Mouse (Mus musculus): ENCODE data around the gene Ppt2. TPM values are rescaled to one million over a fixed set of nuclear protein-coding genes. Genes with fewer than 3 reads are reported as not detected.

Gene Ppt2
- polyA plus RNA-seq, 1 experiment from 2014 or later, result 23.9 TPM

DNA sequence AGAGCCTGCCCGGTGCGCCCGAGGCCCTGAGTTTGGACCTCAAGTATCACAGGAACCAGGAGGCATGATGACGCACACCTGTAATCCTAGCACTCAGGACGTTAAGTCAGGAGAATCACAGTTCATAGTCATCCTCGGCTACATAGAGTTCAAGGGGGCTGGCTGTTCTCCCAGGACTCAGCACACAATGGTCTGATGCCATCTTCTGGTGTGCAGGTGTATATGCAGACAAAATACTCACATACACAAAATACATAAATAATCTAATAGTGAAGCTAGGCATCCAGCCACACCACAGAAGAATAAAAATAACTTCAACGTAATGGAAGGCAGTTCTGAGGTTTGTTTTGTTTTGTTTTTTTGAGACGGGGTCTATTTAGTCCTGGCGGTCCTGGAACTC is 5.1 kb downstream of the Ppt2 start:
- H3K4me2 ChIP-seq (ENCODE audit: low read depth, low read length), result no peak overlapping the region
- H3K4me1 ChIP-seq (replicated peaks; ENCODE audit: control insufficient read depth, insufficient read depth, low read length), result peaks cover 12% of the 10 kb centered on the region
- H3K27me3 ChIP-seq (ENCODE audit: control insufficient read depth, insufficient read depth, low read depth, low read length), result peaks cover 3% of the 10 kb centered on the region; the same call in 1 of the 2 replicates
- H3K4me3 ChIP-seq (ENCODE audit: low read length), result no peak overlapping the region
- ATAC-seq (ENCODE audit: low read depth), result no peak
- H3K9me3 ChIP-seq (ENCODE audit: control insufficient read depth, low read length), result no peaks in the 10 kb centered on the region
- no peak overlapping the region for H3K27ac ChIP-seq (ENCODE audit: low read length)
- H3K9ac ChIP-seq (ENCODE audit: low read length), result no peak overlapping the region
- H3K36me3 ChIP-seq (ENCODE audit: control insufficient read depth, insufficient read depth, low read length), result peaks cover 7% of the 10 kb centered on the region; the same call in 1 of the 2 replicates
- 78% methylated on average over 9 of the region's 9 CpGs for WGBS

DNA sequence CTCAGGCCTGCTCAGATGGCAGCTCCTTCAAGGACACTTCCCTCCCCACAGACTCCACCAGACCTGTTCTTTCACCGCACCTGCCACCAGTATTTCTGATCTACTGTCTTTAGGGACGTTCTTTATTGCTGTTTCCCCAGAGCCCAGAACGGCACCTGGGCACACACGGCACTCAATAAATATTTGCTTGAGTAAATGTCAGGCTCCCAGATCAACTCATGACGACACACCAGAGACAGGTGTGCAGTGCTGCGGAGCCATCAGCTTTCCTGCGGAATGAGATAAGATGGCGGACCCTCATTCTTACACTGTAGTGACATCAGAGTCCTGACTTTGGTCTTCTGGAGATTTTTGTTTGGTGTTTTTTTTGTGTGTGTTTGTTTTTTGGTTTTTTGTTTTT is 7.3 kb downstream of the Ppt2 start:
- WGBS, result 57% methylated on average over 8 of the region's 8 CpGs
- peaks cover under 1% of the 10 kb centered on the region; the same call in 1 of the 2 replicates for H3K4me1 ChIP-seq (replicated peaks; ENCODE audit: control insufficient read depth, insufficient read depth, low read length)
- H3K27ac ChIP-seq (ENCODE audit: low read length), result no peak overlapping the region
- no peak overlapping the region for H3K4me2 ChIP-seq (ENCODE audit: low read depth, low read length)
- no peaks in the 10 kb centered on the region for H3K9me3 ChIP-seq (ENCODE audit: control insufficient read depth, low read length)
- H3K27me3 ChIP-seq (ENCODE audit: control insufficient read depth, insufficient read depth, low read depth, low read length), result peaks cover 3% of the 10 kb centered on the region; the same call in 1 of the 2 replicates
- H3K9ac ChIP-seq (ENCODE audit: low read length), result no peak overlapping the region
- peaks cover 9% of the 10 kb centered on the region; the same call in 1 of the 2 replicates for H3K36me3 ChIP-seq (ENCODE audit: control insufficient read depth, insufficient read depth, low read length)
- ATAC-seq (ENCODE audit: low read depth), result no peak
- no peak overlapping the region for H3K4me3 ChIP-seq (ENCODE audit: low read length)

- 20% methylated on average over 6 of the region's 6 CpGs for WGBS
- peaks cover 8% of the 10 kb centered on the region; the same call in 1 of the 2 replicates for H3K36me3 ChIP-seq (ENCODE audit: control insufficient read depth, insufficient read depth, low read length)
- ATAC-seq (ENCODE audit: low read depth), result no peak
- no peak overlapping the region for H3K4me3 ChIP-seq (ENCODE audit: low read length)
- H3K4me1 ChIP-seq (replicated peaks; ENCODE audit: control insufficient read depth, insufficient read depth, low read length), result no peaks in the 10 kb centered on the region
- H3K4me2 ChIP-seq (ENCODE audit: low read depth, low read length), result no peak overlapping the region
- H3K9ac ChIP-seq (ENCODE audit: low read length), result no peak overlapping the region
- H3K27me3 ChIP-seq (ENCODE audit: control insufficient read depth, insufficient read depth, low read depth, low read length), result no peaks in the 10 kb centered on the region
- H3K9me3 ChIP-seq (ENCODE audit: control insufficient read depth, low read length), result no peaks in the 10 kb centered on the region
- H3K27ac ChIP-seq (ENCODE audit: low read length), result no peak overlapping the region
Observed at GRCm38 (mm10) chr17:34618999-34619398, 9.3 kb downstream of the Ppt2 start.

DNA sequence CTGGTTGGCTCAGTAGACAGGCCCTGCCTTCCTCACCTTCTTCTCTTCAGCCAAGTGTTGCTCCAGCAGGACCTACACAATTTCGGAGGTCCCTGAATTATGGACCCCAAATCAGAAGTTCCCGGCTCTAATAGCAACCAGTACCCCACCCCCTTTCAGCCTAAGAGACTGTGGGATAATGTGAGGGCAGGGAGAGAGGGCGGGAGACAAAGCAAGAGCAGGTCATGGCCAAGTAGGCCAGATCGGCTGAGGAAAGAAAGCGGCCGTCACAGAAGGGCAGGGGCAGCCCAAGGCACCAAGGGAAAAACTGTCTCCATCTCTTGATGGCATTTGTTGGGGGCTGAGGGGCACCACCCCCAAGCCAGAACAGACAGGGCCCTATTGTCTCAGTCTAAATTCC is 12.4 kb downstream of the Ppt2 start, which contains the start of gene Egfl8:
Gene Egfl8, minus strand, starts transcription at position 101 of the 400 bp plus-strand sequence.
- 69% methylated on average over 6 of the region's 6 CpGs for WGBS
- H3K4me1 ChIP-seq (replicated peaks; ENCODE audit: control insufficient read depth, insufficient read depth, low read length), result no peaks in the 10 kb centered on the region
- no peak within 1 kb of the TSS for H3K4me2 ChIP-seq (ENCODE audit: low read depth, low read length)
- ATAC-seq (ENCODE audit: low read depth), result no peak
- no peak within 1 kb of the TSS for H3K9ac ChIP-seq (ENCODE audit: low read length)
- no peak within 1 kb of the TSS for H3K4me3 ChIP-seq (ENCODE audit: low read length)
- H3K36me3 ChIP-seq (ENCODE audit: control insufficient read depth, insufficient read depth, low read length), result peaks cover 19% of the 10 kb centered on the region
- H3K27me3 ChIP-seq (ENCODE audit: control insufficient read depth, insufficient read depth, low read depth, low read length), result no peaks in the 10 kb centered on the region
- H3K9me3 ChIP-seq (ENCODE audit: control insufficient read depth, low read length), result no peaks in the 10 kb centered on the region
- 0 out of 2 replicates have a peak within 1 kb of the TSS, but pooled peaks have one; percentile 24 for H3K27ac ChIP-seq (ENCODE audit: low read length)

GRCm38 (mm10) chr17:34613830-34614229 is 14.5 kb downstream of the Ppt2 start:
- 85% methylated on average over 10 of the region's 10 CpGs for WGBS
- peaks cover 19% of the 10 kb centered on the region for H3K36me3 ChIP-seq (ENCODE audit: control insufficient read depth, insufficient read depth, low read length)
- H3K27me3 ChIP-seq (ENCODE audit: control insufficient read depth, insufficient read depth, low read depth, low read length), result no peaks in the 10 kb centered on the region
- no peak for ATAC-seq (ENCODE audit: low read depth)
- H3K4me1 ChIP-seq (replicated peaks; ENCODE audit: control insufficient read depth, insufficient read depth, low read length), result no peaks in the 10 kb centered on the region; the same call in 1 of the 2 replicates
- no peak overlapping the region for H3K27ac ChIP-seq (ENCODE audit: low read length)
- H3K4me3 ChIP-seq (ENCODE audit: low read length), result no peak overlapping the region
- no peaks in the 10 kb centered on the region for H3K9me3 ChIP-seq (ENCODE audit: control insufficient read depth, low read length)
- no peak overlapping the region for H3K9ac ChIP-seq (ENCODE audit: low read length)
- H3K4me2 ChIP-seq (ENCODE audit: low read depth, low read length), result no peak overlapping the region

DNA sequence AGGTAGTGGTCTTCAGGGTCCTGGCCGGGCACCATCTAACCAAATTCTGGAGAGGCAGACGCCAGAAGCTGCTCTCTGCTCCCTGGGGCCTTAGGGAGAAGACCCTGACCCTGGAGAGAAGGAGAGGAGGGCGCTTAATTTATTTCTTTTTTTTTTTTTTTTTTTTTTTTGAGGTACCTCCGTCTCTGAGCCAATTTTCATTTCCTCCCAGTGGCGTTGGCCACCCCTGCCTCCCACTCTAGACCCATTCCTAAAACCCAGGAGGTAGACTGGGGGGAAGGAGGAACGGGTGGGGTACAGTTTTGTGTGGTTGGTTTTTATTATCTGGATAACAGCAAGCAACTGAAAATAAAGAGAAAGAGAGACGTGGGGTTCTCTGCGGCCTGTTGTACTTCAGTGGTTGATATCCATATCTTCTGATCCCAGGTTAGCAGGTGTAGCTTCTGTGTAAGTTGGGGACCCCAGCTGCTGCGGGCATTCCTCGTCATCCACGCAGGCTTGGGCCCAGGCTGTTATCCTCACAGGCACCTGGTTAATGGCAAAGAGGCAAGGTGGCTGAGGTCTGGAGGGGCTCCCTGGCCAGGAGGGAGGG is 15.2 kb downstream of the Ppt2 start:
- no peak for ATAC-seq (ENCODE audit: low read depth)
- WGBS, result 80% methylated on average over 11 of the region's 11 CpGs
- Histone ChIP-seq H3K4me3 (ENCODE audit: low read length) (no peak overlapping the region), H3K9me3 (ENCODE audit: control insufficient read depth, low read length) (no peaks in the 10 kb centered on the region), H3K4me1 (replicated peaks; ENCODE audit: control insufficient read depth, insufficient read depth, low read length) (peaks cover 3% of the 10 kb centered on the region; the same call in 1 of the 2 replicates), H3K4me2 (ENCODE audit: low read depth, low read length) (no peak overlapping the region), H3K27me3 (ENCODE audit: control insufficient read depth, insufficient read depth, low read depth, low read length) (no peaks in the 10 kb centered on the region), H3K27ac (ENCODE audit: low read length) (no peak overlapping the region), H3K36me3 (ENCODE audit: control insufficient read depth, insufficient read depth, low read length) (peaks cover 19% of the 10 kb centered on the region), H3K9ac (ENCODE audit: low read length) (no peak overlapping the region)

GRCm38 (mm10) chr17:34611050-34611449 is 17.3 kb downstream of the Ppt2 start:
- no peak for ATAC-seq (ENCODE audit: low read depth)
- H3K4me3 ChIP-seq (ENCODE audit: low read length), result no peak overlapping the region
- 89% methylated on average over 8 of the region's 8 CpGs for WGBS
- H3K9ac ChIP-seq (ENCODE audit: low read length), result no peak overlapping the region
- peaks cover 17% of the 10 kb centered on the region for H3K36me3 ChIP-seq (ENCODE audit: control insufficient read depth, insufficient read depth, low read length)
- H3K27ac ChIP-seq (ENCODE audit: low read length), result no peak overlapping the region
- no peak overlapping the region for H3K4me2 ChIP-seq (ENCODE audit: low read depth, low read length)
- H3K9me3 ChIP-seq (ENCODE audit: control insufficient read depth, low read length), result no peaks in the 10 kb centered on the region
- H3K27me3 ChIP-seq (ENCODE audit: control insufficient read depth, insufficient read depth, low read depth, low read length), result no peaks in the 10 kb centered on the region
- peaks cover 13% of the 10 kb centered on the region for H3K4me1 ChIP-seq (replicated peaks; ENCODE audit: control insufficient read depth, insufficient read depth, low read length)

DNA sequence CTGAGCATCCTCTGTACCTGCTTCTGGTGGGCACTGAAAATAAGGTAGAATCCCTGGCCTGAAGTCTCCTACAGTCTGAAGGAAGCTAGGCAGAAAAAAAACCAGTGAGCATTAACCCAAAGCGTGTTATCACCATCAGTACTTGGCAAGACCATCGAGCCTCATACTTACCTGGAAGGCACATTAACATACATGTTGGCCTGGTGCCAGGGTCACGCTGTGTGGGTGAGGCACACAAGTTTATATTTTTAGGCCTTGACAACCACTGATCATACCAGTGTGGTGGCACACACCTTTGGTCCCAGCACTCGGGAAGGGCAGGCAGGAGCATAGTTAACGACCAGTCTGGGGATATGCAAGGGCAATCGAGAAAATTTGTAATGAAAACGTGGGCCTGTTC is 20.3 kb downstream of the Ppt2 start:
- Histone ChIP-seq H3K4me3 (ENCODE audit: low read length) (no peak overlapping the region), H3K9ac (ENCODE audit: low read length) (0 out of 2 replicates have a peak overlapping the region, but pooled peaks have one; percentile 3), H3K27ac (ENCODE audit: low read length) (no peak overlapping the region), H3K4me2 (ENCODE audit: low read depth, low read length) (no peak overlapping the region), H3K4me1 (replicated peaks; ENCODE audit: control insufficient read depth, insufficient read depth, low read length) (peaks cover 21% of the 10 kb centered on the region), H3K9me3 (ENCODE audit: control insufficient read depth, low read length) (no peaks in the 10 kb centered on the region), H3K27me3 (ENCODE audit: control insufficient read depth, insufficient read depth, low read depth, low read length) (no peaks in the 10 kb centered on the region), H3K36me3 (ENCODE audit: control insufficient read depth, insufficient read depth, low read length) (peaks cover 12% of the 10 kb centered on the region)
- whole genome bisulfite sequencing, result 73% methylated on average over 7 of the region's 7 CpGs
- ATAC-seq (ENCODE audit: low read depth), result no peak

- H3K9me3 ChIP-seq (ENCODE audit: control insufficient read depth, low read length), result no peaks in the 10 kb centered on the region
- peak overlapping the region; percentile 88 for H3K4me3 ChIP-seq (ENCODE audit: low read length)
- peak overlapping the region; percentile 74 for H3K4me2 ChIP-seq (ENCODE audit: low read depth, low read length)
- H3K27me3 ChIP-seq (ENCODE audit: control insufficient read depth, insufficient read depth, low read depth, low read length), result no peaks in the 10 kb centered on the region
- H3K36me3 ChIP-seq (ENCODE audit: control insufficient read depth, insufficient read depth, low read length), result peaks cover 3% of the 10 kb centered on the region
- no peak for ATAC-seq (ENCODE audit: low read depth)
- H3K27ac ChIP-seq (ENCODE audit: low read length), result peak overlapping the region; percentile 77
- 11% methylated on average over 32 of the region's 32 CpGs for WGBS
- H3K9ac ChIP-seq (ENCODE audit: low read length), result peak overlapping the region; percentile 96
- H3K4me1 ChIP-seq (replicated peaks; ENCODE audit: control insufficient read depth, insufficient read depth, low read length), result peaks cover 29% of the 10 kb centered on the region
Observed at GRCm38 (mm10) chr17:34606186-34607039, 21.9 kb downstream of the Ppt2 start.

Measured in lung, embryonic 16.5 days (tissue).